Mouse (Mus musculus) ES-E14 (cell line): ENCODE measurements around the gene Bcar3.

Source experiments
- CHD2 ChIP-seq: IDR thresholded peaks from 2 replicates; pipeline ENCODE4 v1.6.1; 2014; ENCODE audit warnings: mild to moderate bottlenecking, low read depth, low read length, inconsistent platforms
- HCFC1 ChIP-seq: IDR thresholded peaks from 2 replicates; pipeline ENCODE4 v1.6.1; 2012; ENCODE audit warnings: low read length, inconsistent platforms, borderline replicate concordance; ENCODE audit not compliant: insufficient read depth
- MAFK ChIP-seq: IDR thresholded peaks from 2 replicates; pipeline ENCODE4 v1.6.1; 2014; ENCODE audit warnings: mild to moderate bottlenecking, low read depth, low read length, inconsistent platforms; ENCODE audit not compliant: insufficient read depth
- ZC3H11A ChIP-seq: IDR thresholded peaks from 2 replicates; pipeline ENCODE4 v1.6.1; 2012; ENCODE audit warnings: low read depth, mild to moderate bottlenecking, inconsistent platforms, low read length, borderline replicate concordance

GRCm38 (mm10) chr3:122378634-122379033 lies 84.7 kb downstream of the Bcar3 start:
- TF ChIP-seq MAFK (no peak), CHD2 (no peak), HCFC1 (no peak), ZC3H11A (no peak)
